Mouse (Mus musculus) intestine, postnatal 0 days (tissue): Measurements from ENCODE around the gene Espnl. TPM values are rescaled to one million over a fixed set of nuclear protein-coding genes. Genes with fewer than 3 reads are reported as not detected.

ENCODE experiments used
- ATAC-seq: fragments of 200-750 bp; cut with Nextera tagmentation; 2 replicates; pipeline ENCODE4 v1.8.0; 2017; ENCODE audit warnings: mild to moderate bottlenecking, moderate TSS enrichment, moderate library complexity
- H3K27ac ChIP-seq: fragments of 300-500 bp; sonication (generic); 2 replicates; pipeline ENCODE4 v1.5.1; 2014; ENCODE audit warnings: mild to moderate bottlenecking, low read depth, low read length, moderate library complexity
- H3K27me3 ChIP-seq: fragments of 300-500 bp; sonication (generic); replicated peaks from 2 replicates; pipeline ENCODE4 v1.6.1; 2014; ENCODE audit warnings: low read length, mixed read lengths; ENCODE audit not compliant: control insufficient read depth, insufficient read depth
- H3K36me3 ChIP-seq: fragments of 300-500 bp; sonication (generic); 2 replicates; pipeline ENCODE4 v1.6.1; 2014; ENCODE audit warnings: mild to moderate bottlenecking, moderate library complexity; ENCODE audit not compliant: control insufficient read depth, insufficient read depth
- H3K4me1 ChIP-seq: fragments of 300-500 bp; sonication (generic); replicated peaks from 2 replicates; pipeline ENCODE4 v1.6.1; 2014; ENCODE audit warnings: antibody characterized with exemption, low read length, mixed read lengths; ENCODE audit not compliant: control insufficient read depth, insufficient read depth
- H3K4me2 ChIP-seq: fragments of 300-500 bp; sonication (generic); replicated peaks from 2 replicates; pipeline ENCODE4 v1.6.1; 2014; ENCODE audit warnings: low read depth, mild to moderate bottlenecking, moderate library complexity
- H3K4me3 ChIP-seq: fragments of 300-500 bp; sonication (generic); 2 replicates; pipeline ENCODE4 v1.5.1; 2014; ENCODE audit warnings: low read depth, low read length
- H3K9ac ChIP-seq: fragments of 300-500 bp; sonication (generic); 2 replicates; pipeline ENCODE4 v1.6.1; 2014; ENCODE audit warnings: mild to moderate bottlenecking, low read depth, low read length
- H3K9me3 ChIP-seq: fragments of 300-500 bp; sonication (generic); 2 replicates; pipeline ENCODE4 v1.6.1; 2016; ENCODE audit warnings: mixed run types; ENCODE audit not compliant: control insufficient read depth
- CTCF ChIP-seq: sonication (generic); IDR thresholded peaks from 2 replicates; pipeline ENCODE4 v1.5.1; 2016; ENCODE audit warnings: low read depth, mild to moderate bottlenecking, control low read depth, antibody characterized with exemption, moderate library complexity
- WGBS: fragments of 180-500 bp; shearing (Covaris S2); extraction: QIAGEN DNeasy Blood & Tissue Kit; methylation state at CpG from one replicate; pipeline ENCODE4 v1.1.7; 2014; 5-methylcytosine and 5-hydroxymethylcytosine counted together
- polyA plus RNA-seq: library from polyadenylated mRNA; unstranded; fragments of >200 nt; fragmentation: Nextera tagmentation; extraction: Ambion mirVana; gene quantifications from 2 replicates; pipeline ENCODE4 v1.2.1, GENCODE M21; 2015

Gene Espnl
- polyA plus RNA-seq, 1 experiment from 2014 or later: not detected

GRCm38 (mm10) chr1:91365816-91366214, 43.9 kb downstream of the Espnl start:
- peaks cover 4% of the 10 kb centered on the region; the same call in 1 of the 2 replicates for H3K4me1 ChIP-seq
- TF ChIP-seq CTCF: no peak
- H3K9ac ChIP-seq: no peak overlapping the region
- WGBS: 34% methylated on average over 8 of the region's 8 CpGs
- H3K4me2 ChIP-seq: peak overlapping the region; percentile 95
- H3K27ac ChIP-seq: no peak overlapping the region
- H3K4me3 ChIP-seq: peak overlapping the region; percentile 50
- ATAC-seq: no peak
- no peaks in the 10 kb centered on the region for H3K9me3 ChIP-seq
- H3K36me3 ChIP-seq: peaks cover 4% of the 10 kb centered on the region; the same call in 1 of the 2 replicates
- no peaks in the 10 kb centered on the region for H3K27me3 ChIP-seq

- Histone ChIP-seq H3K4me3 (peak within 1 kb of the TSS; percentile 50), H3K36me3 (peaks cover 10% of the 10 kb centered on the region; the same call in 1 of the 2 replicates), H3K9me3 (no peaks in the 10 kb centered on the region), H3K27ac (peak within 1 kb of the TSS; percentile 58), H3K4me1 (peaks cover 4% of the 10 kb centered on the region; the same call in 1 of the 2 replicates), H3K4me2 (peak within 1 kb of the TSS; percentile 95), H3K9ac (peak within 1 kb of the TSS; percentile 41; the same call in 1 of the 2 replicates), H3K27me3 (no peaks in the 10 kb centered on the region)
- peak; percentile 94 for TF ChIP-seq CTCF
- peak; percentile 42; the same call in 1 of the 2 replicates for ATAC-seq
- WGBS: under 1% methylated on average over 65 of the region's 68 CpGs
Measured at GRCm38 (mm10) chr1:91366215-91367108, 44.6 kb downstream of the Espnl start, which contains the start of gene Erfe. TSS of gene Erfe (plus strand) at chr1:91366430.

DNA sequence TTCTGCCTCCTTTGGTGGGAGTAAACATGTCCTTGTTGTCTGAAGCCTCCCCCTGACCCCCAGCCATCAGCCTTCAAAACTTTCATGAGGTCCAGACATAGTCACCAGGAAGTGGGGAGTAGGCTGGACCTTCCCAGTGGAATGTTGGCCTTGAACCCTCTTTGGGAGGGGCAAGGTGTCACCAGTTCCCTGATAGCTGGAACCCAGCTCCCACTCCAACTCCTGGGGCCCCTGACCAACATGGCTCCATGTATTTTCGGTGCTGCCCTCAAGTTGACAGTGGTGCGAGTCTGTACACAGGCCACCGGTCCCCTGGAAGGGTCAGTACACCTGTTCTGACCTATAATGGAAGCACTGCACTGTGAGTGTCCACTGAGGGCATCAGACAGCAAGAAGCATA, 45.4 kb downstream of the Espnl start:
- H3K27ac ChIP-seq: no peak overlapping the region
- no peaks in the 10 kb centered on the region for H3K27me3 ChIP-seq
- peak overlapping the region; percentile 95 for H3K4me2 ChIP-seq
- no peaks in the 10 kb centered on the region for H3K9me3 ChIP-seq
- peaks cover 19% of the 10 kb centered on the region for H3K36me3 ChIP-seq
- H3K9ac ChIP-seq: no peak overlapping the region
- peaks cover 4% of the 10 kb centered on the region; the same call in 1 of the 2 replicates for H3K4me1 ChIP-seq
- no peak for TF ChIP-seq CTCF
- WGBS: 89% methylated on average over 3 of the region's 3 CpGs
- no peak overlapping the region; the same call in 1 of the 2 replicates for H3K4me3 ChIP-seq
- no peak for ATAC-seq

DNA sequence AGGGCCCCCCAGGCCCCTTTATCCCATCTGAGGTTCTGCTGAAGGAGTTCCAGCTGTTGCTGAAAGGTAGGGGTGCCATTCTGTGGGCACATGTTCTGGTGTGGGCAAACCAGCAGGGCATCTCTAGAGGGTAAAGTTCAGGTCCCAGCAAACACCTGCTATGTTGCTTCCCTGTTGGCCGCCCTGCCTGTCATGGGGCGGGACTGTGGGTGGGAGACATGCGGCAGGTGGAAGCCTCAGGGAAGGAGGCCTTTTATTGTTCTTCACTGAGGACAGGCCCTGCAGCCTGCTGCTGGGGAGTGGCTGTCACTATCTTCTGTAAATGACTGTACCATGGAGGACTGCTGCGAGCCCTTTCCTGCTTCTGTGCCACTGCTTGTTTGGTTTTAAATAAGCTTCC, 47.5 kb downstream of the Espnl start:
- TF ChIP-seq CTCF: no peak
- Histone ChIP-seq H3K27me3 (no peaks in the 10 kb centered on the region), H3K27ac (peak overlapping the region; percentile 64; the same call in 1 of the 2 replicates), H3K36me3 (peaks cover 39% of the 10 kb centered on the region), H3K9me3 (no peaks in the 10 kb centered on the region), H3K4me2 (no peak overlapping the region), H3K9ac (no peak overlapping the region), H3K4me3 (no peak overlapping the region), H3K4me1 (peaks cover 4% of the 10 kb centered on the region; the same call in 1 of the 2 replicates)
- ATAC-seq: peak; percentile 90
- WGBS: 37% methylated on average over 4 of the region's 4 CpGs

- WGBS: 62% methylated on average over 23 of the region's 23 CpGs
- ATAC-seq: no peak
- Histone ChIP-seq H3K27ac (peak overlapping the region; percentile 64), H3K36me3 (peaks cover 43% of the 10 kb centered on the region), H3K9me3 (no peaks in the 10 kb centered on the region), H3K4me1 (peaks cover 4% of the 10 kb centered on the region; the same call in 1 of the 2 replicates), H3K27me3 (no peaks in the 10 kb centered on the region), H3K9ac (no peak overlapping the region), H3K4me2 (peak overlapping the region; percentile 35; the same call in 1 of the 2 replicates), H3K4me3 (no peak overlapping the region)
- no peak for TF ChIP-seq CTCF
Measured at GRCm38 (mm10) chr1:91370055-91370454, 48.2 kb downstream of the Espnl start.

- no peak for ATAC-seq
- Histone ChIP-seq H3K36me3 (peaks cover 77% of the 10 kb centered on the region), H3K4me2 (no peak overlapping the region), H3K27ac (no peak overlapping the region), H3K27me3 (no peaks in the 10 kb centered on the region), H3K9ac (no peak overlapping the region), H3K4me3 (no peak overlapping the region), H3K9me3 (no peaks in the 10 kb centered on the region), H3K4me1 (no peaks in the 10 kb centered on the region; the same call in 1 of the 2 replicates)
- no peak for TF ChIP-seq CTCF
- WGBS: 85% methylated on average over 6 of the region's 6 CpGs
Measured at GRCm38 (mm10) chr1:91373414-91373835, 51.5 kb downstream of the Espnl start.
